Mouse (Mus musculus): ENCODE results near the gene Ankrd53. TPM values are rescaled to one million over a fixed set of nuclear protein-coding genes. Genes with fewer than 3 reads are reported as not detected.

Gene Ankrd53
- polyA plus RNA-seq, 1 experiment from 2014 or later = not detected

GRCm38 (mm10) chr6:83795492-83795900, 33.1 kb downstream of the Ankrd53 start:
- 2% methylated on average over 13 of the region's 13 CpGs for WGBS (ENCODE audit: insufficient replicate concordance)
- Histone ChIP-seq H3K4me3 (replicated peaks) (peak overlapping the region; percentile 74), H3K9ac (peak overlapping the region; percentile 76), H3K27me3 (0 out of 2 replicates have a peak, but pooled peaks cover 4% of the 10 kb centered on the region), H3K36me3 (no peaks in the 10 kb centered on the region; the same call in 1 of the 2 replicates), H3K27ac (peak overlapping the region; percentile 97), H3K4me1 (replicated peaks) (peaks cover 34% of the 10 kb centered on the region), H3K4me2 (peak overlapping the region; percentile 95), H3K9me3 (replicated peaks) (no peaks in the 10 kb centered on the region)
- no peak for DNase-seq
- peak; percentile 8; the same call in 1 of the 2 replicates for ATAC-seq (ENCODE audit: low read depth)

GRCm38 (mm10) chr6:83796686-83797085, 34.2 kb downstream of the Ankrd53 start:
- Histone ChIP-seq H3K27ac (no peak overlapping the region), H3K27me3 (0 out of 2 replicates have a peak, but pooled peaks cover 4% of the 10 kb centered on the region), H3K36me3 (no peaks in the 10 kb centered on the region; the same call in 1 of the 2 replicates), H3K9me3 (replicated peaks) (no peaks in the 10 kb centered on the region), H3K9ac (no peak overlapping the region), H3K4me3 (replicated peaks) (no peak overlapping the region), H3K4me2 (no peak overlapping the region), H3K4me1 (replicated peaks) (peaks cover 25% of the 10 kb centered on the region)
- no peak for ATAC-seq (ENCODE audit: low read depth)
- DNase-seq = no peak
- WGBS (ENCODE audit: insufficient replicate concordance) = 59% methylated on average over 3 of the region's 3 CpGs

DNA sequence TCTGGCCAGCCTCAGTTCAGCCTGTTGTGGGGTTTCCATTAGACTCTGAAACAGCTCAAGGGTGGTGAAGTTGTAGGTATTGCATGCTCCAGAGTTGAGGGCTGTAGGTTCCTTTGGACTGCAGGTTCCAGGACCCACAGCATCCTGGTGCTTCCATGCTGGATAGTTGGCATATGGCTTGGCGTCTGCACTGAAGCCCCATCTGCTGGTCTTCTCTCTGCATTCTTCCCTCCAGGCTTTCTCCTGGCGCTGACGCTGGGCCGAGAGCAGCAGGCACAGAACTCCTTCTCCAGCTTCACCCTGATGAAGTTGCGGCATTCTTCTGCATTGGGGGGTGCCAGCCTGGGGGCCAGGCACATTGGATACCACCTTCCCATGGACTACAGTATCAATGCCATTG, 39.6 kb downstream of the Ankrd53 start:
- Histone ChIP-seq H3K4me3 (replicated peaks) (no peak overlapping the region), H3K36me3 (peaks cover 10% of the 10 kb centered on the region), H3K9ac (no peak overlapping the region), H3K27me3 (no peaks in the 10 kb centered on the region), H3K4me1 (replicated peaks) (no peaks in the 10 kb centered on the region), H3K4me2 (no peak overlapping the region), H3K27ac (no peak overlapping the region), H3K9me3 (replicated peaks) (no peaks in the 10 kb centered on the region)
- no peak for DNase-seq
- WGBS (ENCODE audit: insufficient replicate concordance) = 69% methylated on average over 5 of the region's 5 CpGs
- no peak for ATAC-seq (ENCODE audit: low read depth)

GRCm38 (mm10) chr6:83802846-83803245, 40.4 kb downstream of the Ankrd53 start:
- H3K27ac ChIP-seq = no peak overlapping the region
- no peak overlapping the region for H3K4me3 ChIP-seq (replicated peaks)
- H3K36me3 ChIP-seq = peaks cover 10% of the 10 kb centered on the region
- no peaks in the 10 kb centered on the region for H3K9me3 ChIP-seq (replicated peaks)
- H3K9ac ChIP-seq = no peak overlapping the region
- no peak overlapping the region for H3K4me2 ChIP-seq
- no peak for DNase-seq
- WGBS (ENCODE audit: insufficient replicate concordance) = 78% methylated on average over 3 of the region's 3 CpGs
- ATAC-seq (ENCODE audit: low read depth) = no peak
- no peaks in the 10 kb centered on the region for H3K27me3 ChIP-seq
- H3K4me1 ChIP-seq (replicated peaks) = no peaks in the 10 kb centered on the region

DNA sequence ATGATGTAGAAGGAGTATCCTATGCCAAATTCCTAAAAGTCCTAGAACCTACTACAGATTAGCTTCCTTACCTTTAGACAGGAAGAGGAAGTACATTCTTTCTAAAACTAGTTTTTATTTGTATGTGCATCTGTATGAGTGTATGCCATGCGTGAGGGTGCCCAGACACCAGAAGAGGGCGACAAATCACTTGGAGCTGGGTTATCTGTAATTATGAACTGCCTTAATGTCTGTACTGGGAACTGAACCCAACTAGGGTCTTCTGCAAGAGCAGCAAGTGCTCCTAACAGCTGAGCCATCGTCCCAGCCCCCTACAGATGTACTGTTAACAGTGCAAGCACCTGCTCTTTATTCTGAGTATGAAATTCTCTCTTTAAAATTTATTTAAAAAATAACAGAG, 53.4 kb downstream of the Ankrd53 start:
- no peak overlapping the region for H3K4me2 ChIP-seq
- WGBS (ENCODE audit: insufficient replicate concordance) = 77% methylated on average over 3 of the region's 3 CpGs
- no peaks in the 10 kb centered on the region for H3K27me3 ChIP-seq

More for the DNA sequence above, 53.4 kb downstream of the Ankrd53 start:
- DNase-seq (no peak), ATAC-seq (ENCODE audit: low read depth) (no peak)
- H3K9me3 ChIP-seq (replicated peaks) = no peaks in the 10 kb centered on the region
- no peak overlapping the region for H3K4me3 ChIP-seq (replicated peaks)
- no peak overlapping the region for H3K9ac ChIP-seq
- H3K36me3 ChIP-seq = peaks cover 11% of the 10 kb centered on the region
- H3K27ac ChIP-seq = no peak overlapping the region
- H3K4me1 ChIP-seq (replicated peaks) = no peaks in the 10 kb centered on the region

Other genes with a start within 250 kb of the Ankrd53 start
- gene Actg2, start 226.4 kb upstream of the Ankrd53 start, polyA plus RNA-seq (2015; fragmentation: Nextera tagmentation; extraction: Ambion mirVana) = 5.9 and 6.1 TPM in 2 replicates
- gene Stambp, start 189.9 kb upstream of the Ankrd53 start, polyA plus RNA-seq (2015; fragmentation: Nextera tagmentation; extraction: Ambion mirVana) = 10.8 and 14.1 TPM in 2 replicates
- gene Clec4f, start 106.5 kb upstream of the Ankrd53 start, polyA plus RNA-seq (2015; fragmentation: Nextera tagmentation; extraction: Ambion mirVana) = 3.1 and 3.7 TPM in 2 replicates
- gene Cd207, start 84.8 kb upstream of the Ankrd53 start, polyA plus RNA-seq (2015; fragmentation: Nextera tagmentation; extraction: Ambion mirVana) = 0.15 and 0.28 TPM in 2 replicates
- not detected in 2 replicates for gene Vax2, start 51.4 kb upstream of the Ankrd53 start, polyA plus RNA-seq (2015; fragmentation: Nextera tagmentation; extraction: Ambion mirVana)
- not detected in 2 replicates for gene Atp6v1b1, start 19.7 kb upstream of the Ankrd53 start, polyA plus RNA-seq (2015; fragmentation: Nextera tagmentation; extraction: Ambion mirVana)
- gene Tex261, start 13.2 kb downstream of the Ankrd53 start, polyA plus RNA-seq (2015; fragmentation: Nextera tagmentation; extraction: Ambion mirVana) = 50.1 and 57.5 TPM in 2 replicates
- 13.4 and 14.3 TPM in 2 replicates for gene Nagk, start 32.3 kb downstream of the Ankrd53 start, polyA plus RNA-seq (2015; fragmentation: Nextera tagmentation; extraction: Ambion mirVana)
- gene Paip2b, start 69.1 kb downstream of the Ankrd53 start, polyA plus RNA-seq (2015; fragmentation: Nextera tagmentation; extraction: Ambion mirVana) = 3.7 and 3.9 TPM in 2 replicates
- gene Zfp638, start 104.5 kb downstream of the Ankrd53 start, polyA plus RNA-seq (2015; fragmentation: Nextera tagmentation; extraction: Ambion mirVana) = 16.7 and 22.3 TPM in 2 replicates
- gene Dysf, start 245.9 kb downstream of the Ankrd53 start, polyA plus RNA-seq (2015; fragmentation: Nextera tagmentation; extraction: Ambion mirVana) = 1.0 and 1.9 TPM in 2 replicates

Data from liver, embryonic 13.5 days (tissue).